Mouse (Mus musculus) B cell, adult (primary cell): Measurements from ENCODE around the gene Rprd2. TPM values are rescaled to one million over a fixed set of nuclear protein-coding genes. Genes with fewer than 3 reads are reported as not detected.

ENCODE experiments used
- total RNA-seq: library from RNA; stranded (reverse); gene quantifications from 4 replicates; pipeline ENCODE4 v1.2.4, GENCODE M21; 2023; ENCODE audit not compliant: inconsistent age

The Rprd2 gene
- 93.2 to 115 TPM (median 103 TPM) in 4 replicates for total RNA-seq

DNA sequence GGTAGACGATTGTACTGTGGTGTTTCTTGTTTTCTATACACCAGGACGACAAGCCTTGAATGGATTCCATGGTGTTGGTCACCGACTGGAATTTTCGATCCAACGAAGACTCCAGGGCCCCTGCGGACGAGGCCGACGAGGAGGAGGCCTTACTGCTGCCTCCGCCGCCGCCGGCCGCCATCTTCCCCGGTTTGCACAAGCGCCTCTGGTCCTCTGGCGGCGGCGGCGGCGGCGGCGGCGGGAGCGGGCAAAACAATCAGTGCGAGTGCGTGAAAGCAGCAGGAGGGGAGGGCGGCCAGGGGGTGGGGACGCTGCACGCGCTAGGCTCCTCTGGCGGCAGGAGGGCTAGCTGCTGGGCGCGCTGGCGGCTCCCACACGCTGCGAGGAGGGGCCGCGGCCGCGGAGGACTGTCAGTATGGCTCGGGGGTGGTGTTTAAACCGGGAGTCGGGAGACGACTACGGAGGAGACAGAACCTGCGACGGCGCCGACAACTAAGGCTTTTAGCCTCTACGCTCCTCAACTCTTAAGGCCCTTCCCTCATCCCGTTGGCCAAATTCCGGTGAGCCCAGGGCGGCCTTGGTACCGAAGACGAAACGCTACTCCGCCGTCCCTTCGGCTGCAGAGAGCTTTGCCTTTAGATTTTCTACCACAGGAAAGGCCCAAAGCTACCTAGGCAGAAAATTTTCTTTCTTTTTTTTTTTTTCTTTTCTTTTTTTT is at the start of gene Rprd2:
Rprd2 (minus strand) TSS at position 293 of the 718 bp plus-strand sequence.

DNA sequence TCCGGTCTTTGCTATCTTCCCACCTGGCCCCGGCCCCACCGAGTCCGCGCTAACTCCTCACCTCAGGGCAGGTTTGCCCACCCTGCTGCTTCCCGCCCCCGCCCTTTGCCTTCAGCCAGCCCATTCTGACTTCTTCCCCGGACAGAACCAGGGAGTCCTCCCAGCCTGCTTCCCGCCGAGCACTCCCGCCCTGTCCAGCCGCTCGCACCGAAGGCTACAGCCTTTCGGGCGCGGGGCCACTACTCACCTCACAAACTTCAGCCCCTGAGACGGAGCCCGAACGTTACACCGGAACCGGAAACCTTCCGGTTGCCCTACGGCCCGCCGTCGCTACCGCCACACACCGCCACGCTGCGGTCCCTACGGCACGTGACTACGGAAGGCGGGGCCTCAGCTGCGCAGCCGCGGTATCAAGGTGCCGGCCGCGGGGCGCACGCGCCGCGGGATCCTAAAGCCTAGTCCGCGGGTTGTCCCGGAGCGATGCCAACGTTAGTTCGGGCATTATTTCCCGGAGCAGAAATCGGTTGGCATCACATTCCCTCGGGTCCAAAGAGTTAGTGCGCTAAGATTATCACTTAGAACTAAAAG is 36.9 kb upstream of the Rprd2 start, which contains the start of gene Prpf3:
Prpf3 (minus strand) TSS at position 384 of the 588 bp plus-strand sequence.

GRCm38 (mm10) chr3:95760106-95760505 is 58.6 kb downstream of the Rprd2 start, which contains the start of gene Tars2:
Gene Tars2 (minus strand): TSS chr3:95760206.

DNA sequence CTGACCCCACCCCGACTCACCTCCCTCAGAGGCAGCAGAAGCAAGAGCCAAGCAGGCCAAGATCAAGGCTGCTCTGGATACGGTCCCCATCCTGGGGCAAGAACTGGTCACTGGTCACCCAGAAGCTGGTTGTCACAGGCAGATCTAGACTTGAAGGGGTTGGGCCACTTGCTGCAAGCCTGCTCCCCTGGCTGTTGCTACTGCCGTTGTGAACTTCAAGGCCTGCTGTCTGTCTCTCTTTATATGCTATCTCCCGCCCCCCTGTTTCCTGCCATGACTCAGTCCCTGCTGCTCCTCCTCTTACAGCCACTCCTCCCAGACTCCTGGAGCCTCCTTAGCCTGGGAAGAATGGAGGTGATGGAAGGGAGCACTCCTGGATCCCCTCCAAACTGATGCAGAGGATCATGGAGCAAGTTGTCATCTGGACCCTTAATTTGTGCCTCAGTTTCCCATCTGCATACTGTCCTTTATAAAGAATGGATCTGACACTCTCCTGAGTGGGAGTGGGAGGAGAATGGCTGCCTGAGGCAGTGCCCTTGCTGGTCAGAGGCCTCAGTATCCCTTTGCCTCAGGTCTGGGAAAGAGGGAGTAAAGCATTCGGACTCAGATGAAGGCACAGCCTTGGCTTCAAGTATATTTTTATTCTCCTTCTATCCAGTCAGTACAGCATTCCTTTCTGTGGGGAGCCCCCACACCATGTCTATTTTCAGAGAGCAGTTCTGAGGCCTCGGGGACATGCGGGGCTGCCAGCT is 79.1 kb downstream of the Rprd2 start, which contains the start of gene Ecm1:
Ecm1 (minus strand) TSS at position 217 of the 752 bp plus-strand sequence.

Other genes starting within 250 kb of the Rprd2 start
- 25.8 to 31.8 TPM (median 27.8 TPM) in 4 replicates for gene Golph3l, start 229.9 kb downstream of the Rprd2 start, total RNA-seq
- gene Ensa, start 193.9 kb downstream of the Rprd2 start, total RNA-seq = 116 to 120 TPM (median 118 TPM) in 4 replicates
- 360 to 419 TPM (median 383 TPM) in 4 replicates for gene Mcl1, start 160.1 kb downstream of the Rprd2 start, total RNA-seq
- 10.1 to 18.8 TPM (median 14.3 TPM) in 4 replicates for gene Adamtsl4, start 130.9 kb downstream of the Rprd2 start, total RNA-seq
- gene Ecm1, start 79.3 kb downstream of the Rprd2 start, total RNA-seq = 8.9 to 11.2 TPM (median 9.7 TPM) in 4 replicates
- 84.3 to 86.3 TPM (median 84.9 TPM) in 4 replicates for gene Tars2, start 58.7 kb downstream of the Rprd2 start, total RNA-seq
- gene Prpf3, start 37.0 kb upstream of the Rprd2 start, total RNA-seq = 89.6 to 102 TPM (median 98.9 TPM) in 4 replicates
- gene Mrps21, start 52.7 kb upstream of the Rprd2 start, total RNA-seq = 103 to 115 TPM (median 109 TPM) in 4 replicates
- gene Ciart, start 63.4 kb upstream of the Rprd2 start, total RNA-seq = 219 to 247 TPM (median 225 TPM) in 4 replicates
- 51.8 to 76.7 TPM (median 72.8 TPM) in 4 replicates for gene BC028528, start 73.1 kb upstream of the Rprd2 start, total RNA-seq
- 44.8 to 57.9 TPM (median 54.3 TPM) in 4 replicates for gene Aph1a, start 75.1 kb upstream of the Rprd2 start, total RNA-seq
- gene Car14, start 85.8 kb upstream of the Rprd2 start, total RNA-seq = not detected in 4 replicates
- 103 to 121 TPM (median 117 TPM) in 4 replicates for gene Anp32e, start 110.4 kb upstream of the Rprd2 start, total RNA-seq
- gene Plekho1, start 177.1 kb upstream of the Rprd2 start, total RNA-seq = 203 to 253 TPM (median 234 TPM) in 4 replicates
- gene Vps45, start 239.6 kb upstream of the Rprd2 start, total RNA-seq = 16.8 to 29.1 TPM (median 20.3 TPM) in 4 replicates